Mouse (Mus musculus): Measurements from ENCODE around the gene Cox17. TPM values are rescaled to one million over a fixed set of nuclear protein-coding genes. Genes with fewer than 3 reads are reported as not detected.
A peak's percentile ranks its signal among the peaks of the same experiment; 100 is the strongest.

Gene Cox17
- polyA plus RNA-seq, 1 experiment from 2014 or later: 97.1 TPM

DNA sequence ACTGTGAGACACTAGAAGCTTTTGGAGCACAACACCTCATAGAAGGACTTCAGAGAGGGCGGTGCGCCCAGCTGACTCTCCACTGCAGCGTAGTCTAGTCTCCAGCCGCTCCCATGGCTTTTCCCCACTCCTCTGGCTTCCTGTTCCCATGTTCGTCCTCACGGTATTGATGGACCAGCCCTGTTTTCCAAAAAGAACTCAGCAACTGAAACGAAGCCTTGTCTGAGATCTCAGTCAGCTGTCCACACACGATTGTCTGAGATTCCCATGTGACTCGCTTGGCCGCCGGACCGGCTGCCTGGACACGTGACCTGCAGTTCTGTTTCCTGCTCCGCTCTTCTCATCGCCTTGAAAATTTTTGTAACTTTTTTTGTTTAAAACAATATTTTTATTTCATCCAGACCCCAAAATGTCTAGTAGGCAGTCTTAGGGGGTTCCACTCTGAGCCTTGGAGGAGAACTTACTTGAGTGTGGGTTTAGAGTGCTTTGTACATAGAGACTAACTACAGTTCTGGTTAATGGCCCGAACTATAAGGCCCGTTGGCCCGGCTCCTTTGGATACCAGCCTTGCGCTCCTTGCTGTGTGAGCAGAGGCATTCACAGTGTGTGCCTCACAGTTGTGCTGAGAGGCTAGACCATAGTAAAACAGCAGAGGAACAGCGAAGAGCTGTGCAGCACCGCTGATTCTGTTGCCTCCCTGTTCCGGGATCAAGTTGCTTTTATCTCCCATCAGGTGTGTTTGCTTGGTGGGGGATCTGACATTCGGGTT is 45.5 kb downstream of the Cox17 start:
- no peaks in the 10 kb centered on the region for H3K9me3 ChIP-seq (ENCODE audit: control insufficient read depth, low read length)
- DNase-seq (ENCODE audit: low spot score) (no peak), ATAC-seq (ENCODE audit: low FRiP score) (no peak)
- H3K9ac ChIP-seq: no peak overlapping the region
- H3K4me2 ChIP-seq (replicated peaks): no peak overlapping the region
- H3K27me3 ChIP-seq (ENCODE audit: control insufficient read depth, insufficient read depth, low read length): no peaks in the 10 kb centered on the region
- no peak overlapping the region for H3K4me3 ChIP-seq (replicated peaks; ENCODE audit: low read length)
- H3K36me3 ChIP-seq (replicated peaks; ENCODE audit: control insufficient read depth, insufficient read depth): no peaks in the 10 kb centered on the region
- WGBS: 78% methylated on average over 23 of the region's 23 CpGs
- no peak overlapping the region for H3K27ac ChIP-seq
- no peaks in the 10 kb centered on the region for H3K4me1 ChIP-seq (replicated peaks; ENCODE audit: control insufficient read depth, insufficient read depth, low read length)

DNA sequence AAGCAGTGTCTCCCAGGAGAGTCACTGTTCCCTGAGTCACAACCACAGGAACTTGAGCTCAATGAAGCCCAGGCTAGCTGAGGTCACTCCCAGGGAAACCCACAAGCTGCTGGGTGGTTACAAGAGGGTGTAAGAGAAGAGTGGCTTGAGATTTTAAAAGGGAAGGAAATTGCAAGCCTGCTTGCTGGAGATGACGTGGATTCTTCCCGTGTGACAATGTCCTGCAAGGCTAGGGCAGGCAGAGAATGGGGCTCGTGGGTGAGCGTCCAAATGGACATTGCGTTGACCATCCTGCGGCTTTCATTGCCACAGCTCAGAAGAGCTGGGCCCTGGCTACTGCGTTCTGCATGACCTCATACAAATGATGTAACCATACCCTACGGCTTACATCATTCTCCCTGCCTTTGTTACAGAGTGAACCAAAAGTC is 47.4 kb downstream of the Cox17 start:
- Histone ChIP-seq H3K27ac (no peak overlapping the region), H3K27me3 (ENCODE audit: control insufficient read depth, insufficient read depth, low read length) (no peaks in the 10 kb centered on the region), H3K4me3 (replicated peaks; ENCODE audit: low read length) (no peak overlapping the region), H3K4me1 (replicated peaks; ENCODE audit: control insufficient read depth, insufficient read depth, low read length) (peaks cover 2% of the 10 kb centered on the region), H3K4me2 (replicated peaks) (no peak overlapping the region), H3K36me3 (replicated peaks; ENCODE audit: control insufficient read depth, insufficient read depth) (no peaks in the 10 kb centered on the region), H3K9ac (no peak overlapping the region), H3K9me3 (ENCODE audit: control insufficient read depth, low read length) (no peaks in the 10 kb centered on the region)
- WGBS: 84% methylated on average over 8 of the region's 8 CpGs
- ATAC-seq (ENCODE audit: low FRiP score) (no peak), DNase-seq (ENCODE audit: low spot score) (no peak)

DNA sequence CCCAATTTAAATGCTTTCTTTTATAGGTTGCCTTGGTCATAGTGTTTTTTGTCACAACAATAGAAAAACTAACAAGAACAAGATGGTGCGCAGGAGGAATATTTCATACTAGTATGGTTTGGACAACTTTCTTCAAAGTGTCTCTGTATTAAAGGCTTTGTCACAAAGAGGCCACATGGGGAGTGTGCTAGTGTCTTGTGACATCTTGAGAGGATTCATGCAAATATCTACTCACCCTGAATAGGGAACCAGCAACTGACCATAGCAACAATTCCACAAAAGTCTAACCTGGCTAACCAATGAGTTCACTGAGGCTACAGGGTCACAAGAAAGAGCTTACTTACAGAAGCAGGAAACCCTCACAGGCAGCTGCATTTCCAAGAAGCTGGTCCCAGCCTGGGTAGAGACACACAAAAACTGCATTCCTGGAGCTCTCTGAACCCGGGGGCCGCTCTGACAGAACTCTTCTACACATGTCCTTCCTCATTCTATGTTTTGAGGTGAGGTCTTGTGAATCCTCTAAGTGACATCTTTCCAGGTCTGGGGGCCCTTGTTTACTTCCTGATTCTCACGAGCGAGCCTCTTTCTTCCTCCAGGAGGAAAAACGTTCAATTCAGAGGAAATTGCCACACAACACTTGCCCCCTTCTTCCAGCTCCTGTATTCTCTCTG is 48.4 kb downstream of the Cox17 start:
- Histone ChIP-seq H3K4me2 (replicated peaks) (no peak overlapping the region), H3K27ac (no peak overlapping the region), H3K9ac (no peak overlapping the region), H3K36me3 (replicated peaks; ENCODE audit: control insufficient read depth, insufficient read depth) (no peaks in the 10 kb centered on the region), H3K4me3 (replicated peaks; ENCODE audit: low read length) (no peak overlapping the region), H3K27me3 (ENCODE audit: control insufficient read depth, insufficient read depth, low read length) (no peaks in the 10 kb centered on the region), H3K9me3 (ENCODE audit: control insufficient read depth, low read length) (no peaks in the 10 kb centered on the region), H3K4me1 (replicated peaks; ENCODE audit: control insufficient read depth, insufficient read depth, low read length) (peaks cover 11% of the 10 kb centered on the region)
- 75% methylated on average over 6 of the region's 6 CpGs for WGBS
- ATAC-seq (ENCODE audit: low FRiP score): no peak
- DNase-seq (ENCODE audit: low spot score): no peak

DNA sequence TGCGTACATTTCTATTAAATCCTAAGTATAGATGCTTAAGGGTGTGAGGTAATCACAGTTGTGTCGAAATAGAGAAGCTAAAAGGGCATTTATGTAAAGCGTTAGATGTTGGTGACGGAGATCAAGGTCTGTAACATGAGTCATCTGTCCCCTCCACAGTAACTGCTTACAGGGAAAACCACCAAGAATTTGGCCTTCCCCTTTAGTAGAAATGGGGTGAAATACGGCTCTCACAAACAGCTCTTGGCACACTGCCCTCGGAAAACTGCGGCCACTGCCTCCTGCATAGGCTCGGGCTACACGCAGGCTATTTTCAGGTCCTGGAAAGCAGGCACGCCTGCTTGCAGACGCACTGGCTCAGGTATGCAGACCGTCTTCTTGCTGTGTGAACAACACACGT is 49.4 kb downstream of the Cox17 start:
- peaks cover 11% of the 10 kb centered on the region for H3K4me1 ChIP-seq (replicated peaks; ENCODE audit: control insufficient read depth, insufficient read depth, low read length)
- DNase-seq (ENCODE audit: low spot score) (no peak), ATAC-seq (ENCODE audit: low FRiP score) (no peak)
- H3K4me3 ChIP-seq (replicated peaks; ENCODE audit: low read length): no peak overlapping the region
- no peak overlapping the region for H3K27ac ChIP-seq
- H3K9ac ChIP-seq: no peak overlapping the region
- WGBS: 80% methylated on average over 13 of the region's 13 CpGs
- no peaks in the 10 kb centered on the region for H3K36me3 ChIP-seq (replicated peaks; ENCODE audit: control insufficient read depth, insufficient read depth)
- no peaks in the 10 kb centered on the region for H3K9me3 ChIP-seq (ENCODE audit: control insufficient read depth, low read length)
- no peak overlapping the region for H3K4me2 ChIP-seq (replicated peaks)
- no peaks in the 10 kb centered on the region for H3K27me3 ChIP-seq (ENCODE audit: control insufficient read depth, insufficient read depth, low read length)

DNA sequence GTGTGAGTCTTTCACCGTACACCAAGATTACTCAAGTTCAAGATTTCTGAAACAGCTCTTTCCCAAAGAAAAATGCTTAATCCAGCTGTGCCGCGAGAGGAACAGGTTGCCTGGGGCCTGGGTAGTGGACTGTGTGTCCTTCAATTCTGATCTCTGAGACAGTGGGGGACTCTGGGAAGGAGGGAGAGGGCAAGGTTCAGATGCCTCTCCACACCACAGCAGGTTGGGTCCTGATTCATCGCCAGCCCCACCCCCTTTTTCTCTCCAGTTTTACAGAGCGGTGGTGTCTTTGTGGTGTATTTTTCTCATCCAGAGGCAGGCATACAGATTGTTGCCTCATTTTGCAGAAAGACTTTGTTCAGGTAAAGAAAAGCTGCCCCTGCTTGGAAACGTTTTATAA is 51.5 kb downstream of the Cox17 start:
- H3K4me1 ChIP-seq (replicated peaks; ENCODE audit: control insufficient read depth, insufficient read depth, low read length): peaks cover 11% of the 10 kb centered on the region
- no peak for DNase-seq (ENCODE audit: low spot score)
- no peaks in the 10 kb centered on the region for H3K9me3 ChIP-seq (ENCODE audit: control insufficient read depth, low read length)
- no peak for ATAC-seq (ENCODE audit: low FRiP score)
- WGBS: 90% methylated on average over 6 of the region's 6 CpGs
- H3K27me3 ChIP-seq (ENCODE audit: control insufficient read depth, insufficient read depth, low read length): no peaks in the 10 kb centered on the region
- H3K9ac ChIP-seq: no peak overlapping the region
- H3K4me2 ChIP-seq (replicated peaks): no peak overlapping the region
- H3K27ac ChIP-seq: no peak overlapping the region
- no peaks in the 10 kb centered on the region for H3K36me3 ChIP-seq (replicated peaks; ENCODE audit: control insufficient read depth, insufficient read depth)
- no peak overlapping the region for H3K4me3 ChIP-seq (replicated peaks; ENCODE audit: low read length)

DNA sequence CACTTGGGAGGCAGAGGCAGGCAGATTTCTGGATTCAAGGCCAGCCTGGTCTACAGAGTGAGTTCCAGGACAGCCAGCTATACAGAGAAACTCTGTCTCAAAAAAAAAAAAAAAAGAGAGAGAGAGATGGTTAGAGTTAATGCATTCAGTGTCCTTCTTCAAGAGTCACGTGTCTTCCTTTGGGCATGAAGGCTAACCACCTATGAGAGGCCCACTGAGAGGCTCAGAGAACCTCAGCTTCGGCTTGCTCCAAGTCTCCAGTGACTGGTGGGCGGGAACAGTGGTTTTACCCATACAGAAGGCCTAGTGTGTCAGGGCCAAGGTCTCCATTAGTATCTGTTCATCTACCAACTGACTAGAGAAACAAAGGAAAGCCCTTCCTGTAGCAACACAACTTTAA is 52.3 kb downstream of the Cox17 start:
- H3K36me3 ChIP-seq (replicated peaks; ENCODE audit: control insufficient read depth, insufficient read depth): no peaks in the 10 kb centered on the region
- WGBS: 73% methylated on average over 3 of the region's 3 CpGs
- H3K27me3 ChIP-seq (ENCODE audit: control insufficient read depth, insufficient read depth, low read length): no peaks in the 10 kb centered on the region
- no peaks in the 10 kb centered on the region for H3K9me3 ChIP-seq (ENCODE audit: control insufficient read depth, low read length)
- peak overlapping the region; percentile 74 for H3K27ac ChIP-seq
- peak overlapping the region; percentile 58 for H3K9ac ChIP-seq
- peaks cover 11% of the 10 kb centered on the region for H3K4me1 ChIP-seq (replicated peaks; ENCODE audit: control insufficient read depth, insufficient read depth, low read length)
- no peak for DNase-seq (ENCODE audit: low spot score)
- H3K4me2 ChIP-seq (replicated peaks): peak overlapping the region; percentile 52
- ATAC-seq (ENCODE audit: low FRiP score): 0 out of 2 replicates have a peak, but pooled peaks have one; percentile 10
- H3K4me3 ChIP-seq (replicated peaks; ENCODE audit: low read length): no peak overlapping the region

DNA sequence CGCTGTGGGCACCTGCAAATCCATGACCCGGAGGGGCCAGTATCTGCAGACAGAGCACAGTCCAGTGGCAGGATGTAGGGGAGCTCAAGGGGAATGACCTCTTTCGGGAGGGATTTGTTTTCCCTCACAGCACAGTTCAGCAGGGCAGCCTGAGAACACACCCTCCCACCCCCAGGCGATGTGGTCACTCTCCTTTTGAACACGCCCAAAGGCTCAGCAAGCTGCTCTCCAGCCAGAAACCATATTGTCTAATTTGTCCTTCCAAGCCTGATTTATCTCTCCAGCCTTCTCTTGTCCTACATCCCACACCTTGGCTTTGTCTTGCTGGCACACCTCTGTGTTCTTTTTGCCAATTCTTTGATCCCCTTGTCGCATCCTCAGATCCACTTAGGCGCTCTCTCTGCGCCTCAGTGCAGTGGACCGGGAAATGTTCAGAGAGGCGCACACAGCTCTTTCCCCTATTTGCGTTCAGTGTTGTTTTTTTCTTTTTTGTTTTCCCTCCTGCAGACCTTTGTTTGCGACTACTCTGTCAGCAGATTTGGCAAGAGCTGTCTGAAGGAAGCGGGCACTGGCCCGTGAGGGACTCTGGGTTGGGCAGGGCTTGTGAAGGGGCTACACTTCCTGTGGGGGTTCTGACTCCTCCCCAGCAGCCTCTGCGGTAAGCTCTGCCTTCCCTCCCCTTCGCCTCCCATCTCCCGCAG is 52.9 kb downstream of the Cox17 start:
- peak overlapping the region; percentile 74 for H3K27ac ChIP-seq
- peaks cover 11% of the 10 kb centered on the region for H3K4me1 ChIP-seq (replicated peaks; ENCODE audit: control insufficient read depth, insufficient read depth, low read length)
- no peaks in the 10 kb centered on the region for H3K9me3 ChIP-seq (ENCODE audit: control insufficient read depth, low read length)
- peak; percentile 94 for ATAC-seq (ENCODE audit: low FRiP score)
- peak overlapping the region; percentile 52 for H3K4me2 ChIP-seq (replicated peaks)
- WGBS: 11% methylated on average over 17 of the region's 17 CpGs
- peak overlapping the region; percentile 58 for H3K9ac ChIP-seq
- peak; percentile 71 for DNase-seq (ENCODE audit: low spot score)
- H3K27me3 ChIP-seq (ENCODE audit: control insufficient read depth, insufficient read depth, low read length): no peaks in the 10 kb centered on the region
- H3K4me3 ChIP-seq (replicated peaks; ENCODE audit: low read length): peak overlapping the region; percentile 25
- H3K36me3 ChIP-seq (replicated peaks; ENCODE audit: control insufficient read depth, insufficient read depth): no peaks in the 10 kb centered on the region

DNA sequence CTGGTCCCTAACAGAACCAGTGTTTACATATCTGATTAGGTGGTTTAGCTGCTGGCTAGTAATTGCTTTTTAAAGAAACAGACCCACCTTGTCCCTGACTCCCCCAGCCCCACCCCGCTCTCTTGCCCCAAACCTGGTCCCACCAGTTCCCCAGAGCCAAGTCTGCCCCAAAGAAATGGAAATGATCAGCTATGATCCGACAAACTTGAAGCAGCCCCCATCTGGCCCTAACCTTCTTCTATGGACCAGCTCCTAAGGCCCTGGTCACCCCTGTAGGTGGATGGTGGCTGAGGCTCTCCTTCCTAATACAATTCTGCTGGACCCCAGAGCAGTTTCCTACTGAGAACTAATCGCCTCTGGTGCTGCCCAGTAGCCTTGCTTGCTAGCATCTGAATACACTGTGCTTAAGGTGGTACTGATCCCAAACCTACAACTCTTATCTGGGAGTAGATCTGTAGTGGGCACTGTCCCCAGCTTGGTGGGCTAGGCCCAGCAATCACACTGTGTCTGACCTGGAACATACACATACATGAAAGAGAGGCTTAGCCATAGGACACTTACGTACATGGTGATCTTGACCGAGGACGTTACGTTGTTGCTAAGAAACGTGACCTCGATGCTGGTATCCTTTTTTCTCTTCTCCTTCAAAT is 53.6 kb downstream of the Cox17 start:
- Histone ChIP-seq H3K4me2 (replicated peaks) (peak overlapping the region; percentile 52), H3K9me3 (ENCODE audit: control insufficient read depth, low read length) (no peaks in the 10 kb centered on the region), H3K27ac (peak overlapping the region; percentile 74), H3K36me3 (replicated peaks; ENCODE audit: control insufficient read depth, insufficient read depth) (no peaks in the 10 kb centered on the region), H3K4me3 (replicated peaks; ENCODE audit: low read length) (peak overlapping the region; percentile 25; the same call in 1 of the 2 replicates), H3K9ac (peak overlapping the region; percentile 58), H3K4me1 (replicated peaks; ENCODE audit: control insufficient read depth, insufficient read depth, low read length) (peaks cover 11% of the 10 kb centered on the region), H3K27me3 (ENCODE audit: control insufficient read depth, insufficient read depth, low read length) (no peaks in the 10 kb centered on the region)
- ATAC-seq (ENCODE audit: low FRiP score): peak; percentile 25; the same call in 1 of the 2 replicates
- WGBS: 74% methylated on average over 9 of the region's 9 CpGs
- DNase-seq (ENCODE audit: low spot score): no peak

DNA sequence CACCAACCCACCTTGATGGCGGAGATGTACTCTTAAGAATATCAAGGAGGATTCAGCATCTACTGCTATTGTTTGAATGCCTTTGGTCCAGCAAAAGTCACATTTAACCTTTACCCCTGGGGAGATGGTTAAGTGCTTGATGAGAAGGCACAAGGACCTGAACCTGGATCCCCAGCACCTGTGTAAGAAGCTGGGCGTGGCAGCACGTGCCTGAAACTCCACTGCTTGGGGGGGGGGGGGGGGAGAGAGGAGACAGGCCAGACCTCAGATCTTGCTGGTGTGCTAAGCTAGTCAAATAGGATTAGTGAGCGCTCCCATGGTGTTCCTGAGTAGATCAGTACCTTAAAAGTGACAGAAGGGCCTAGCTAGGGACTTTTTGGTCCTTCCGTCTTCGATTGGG is 54.7 kb downstream of the Cox17 start:
- Histone ChIP-seq H3K4me3 (replicated peaks; ENCODE audit: low read length) (no peak overlapping the region), H3K4me2 (replicated peaks) (no peak overlapping the region), H3K9ac (no peak overlapping the region), H3K4me1 (replicated peaks; ENCODE audit: control insufficient read depth, insufficient read depth, low read length) (peaks cover 11% of the 10 kb centered on the region), H3K36me3 (replicated peaks; ENCODE audit: control insufficient read depth, insufficient read depth) (no peaks in the 10 kb centered on the region), H3K27ac (no peak overlapping the region), H3K9me3 (ENCODE audit: control insufficient read depth, low read length) (no peaks in the 10 kb centered on the region), H3K27me3 (ENCODE audit: control insufficient read depth, insufficient read depth, low read length) (no peaks in the 10 kb centered on the region)
- ATAC-seq (ENCODE audit: low FRiP score): no peak
- no peak for DNase-seq (ENCODE audit: low spot score)
- WGBS: 87% methylated on average over 6 of the region's 6 CpGs
